Mouse (Mus musculus) intestine, embryonic 16.5 days (tissue): ENCODE data around the gene A4galt. TPM values are rescaled to one million over a fixed set of nuclear protein-coding genes. Genes with fewer than 3 reads are reported as not detected.

Experiments used
- ATAC-seq: fragments of 200-750 bp; cut with Nextera tagmentation; 2 replicates; pipeline ENCODE4 v1.8.0; 2017; ENCODE audit warnings: moderate TSS enrichment, moderate library complexity
- H3K27ac ChIP-seq: fragments of 300-500 bp; sonication (generic); 2 replicates; pipeline ENCODE4 v1.5.1; 2014; ENCODE audit warnings: mild to moderate bottlenecking, low read length
- H3K27me3 ChIP-seq: fragments of 300-500 bp; sonication (generic); replicated peaks from 2 replicates; pipeline ENCODE4 v1.6.1; 2014; ENCODE audit warnings: low read length, control low read depth, mixed read lengths; ENCODE audit not compliant: control insufficient read depth, insufficient read depth
- H3K36me3 ChIP-seq: fragments of 300-500 bp; sonication (generic); 2 replicates; pipeline ENCODE4 v1.6.1; 2014; ENCODE audit warnings: low read length, control low read depth; ENCODE audit not compliant: control insufficient read depth, insufficient read depth
- H3K4me1 ChIP-seq: fragments of 300-500 bp; sonication (generic); 2 replicates; pipeline ENCODE4 v1.6.1; 2014; ENCODE audit warnings: low read length, control low read depth, mixed read lengths; ENCODE audit not compliant: control insufficient read depth, insufficient read depth
- H3K4me2 ChIP-seq: fragments of 300-500 bp; sonication (generic); 2 replicates; pipeline ENCODE4 v1.6.1; 2014; ENCODE audit warnings: low read depth, low read length, control low read depth
- H3K4me3 ChIP-seq: fragments of 300-500 bp; sonication (generic); 2 replicates; pipeline ENCODE4 v1.5.1; 2014; ENCODE audit warnings: mild to moderate bottlenecking, low read length
- H3K9ac ChIP-seq: fragments of 300-500 bp; sonication (generic); 2 replicates; pipeline ENCODE4 v1.6.1; 2014; ENCODE audit warnings: low read depth, low read length
- H3K9me3 ChIP-seq: fragments of 300-500 bp; sonication (generic); 2 replicates; pipeline ENCODE4 v1.6.1; 2016; ENCODE audit warnings: low read length, control low read depth; ENCODE audit not compliant: control insufficient read depth
- WGBS: fragments of 180-500 bp; shearing (Covaris S2); extraction: QIAGEN DNeasy Blood & Tissue Kit; methylation state at CpG from one replicate; pipeline ENCODE4 v1.1.7; 2014; 5-methylcytosine and 5-hydroxymethylcytosine counted together
- polyA plus RNA-seq: library from polyadenylated mRNA; unstranded; fragments of >200 nt; fragmentation: Nextera tagmentation; extraction: Ambion mirVana; gene quantifications from 2 replicates; pipeline ENCODE4 v1.2.1, GENCODE M21; 2015

Gene A4galt
- polyA plus RNA-seq, 1 experiment from 2014 or later: 3.9 TPM

DNA sequence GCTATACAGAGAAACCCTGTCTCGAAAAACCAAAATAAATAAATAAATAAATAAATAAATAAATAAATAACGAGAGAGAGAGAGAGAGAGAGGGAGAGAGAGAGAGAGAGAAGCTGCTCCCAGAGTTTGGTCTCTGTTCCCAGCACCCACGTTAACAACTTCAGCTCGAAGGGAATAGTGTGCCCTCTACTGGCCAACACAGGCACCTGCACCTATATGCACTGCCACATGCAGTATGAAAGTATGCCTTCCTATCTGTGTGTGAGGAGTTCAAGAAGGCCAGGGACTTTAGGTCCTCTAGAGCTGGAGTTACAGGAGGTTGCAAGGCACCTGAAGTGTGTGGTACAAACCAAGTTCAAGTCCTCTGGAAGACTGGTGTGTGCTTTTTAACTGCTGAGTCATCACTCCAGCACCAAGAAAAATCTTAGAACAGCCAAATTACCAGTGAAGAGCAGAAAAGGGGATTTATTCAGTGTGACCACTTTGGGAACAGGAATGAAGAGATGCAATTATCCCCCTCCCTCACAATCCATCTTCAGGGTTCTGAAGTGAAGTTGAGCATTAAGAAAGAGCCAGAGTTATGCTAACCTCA lies 3.7 kb upstream of the A4galt start:
- H3K36me3 ChIP-seq: no peaks in the 10 kb centered on the region
- peaks cover 11% of the 10 kb centered on the region; the same call in 1 of the 2 replicates for H3K4me1 ChIP-seq
- 97% methylated on average over 4 of the region's 4 CpGs for WGBS
- peaks cover 15% of the 10 kb centered on the region; the same call in 1 of the 2 replicates for H3K27me3 ChIP-seq
- no peaks in the 10 kb centered on the region; the same call in 1 of the 2 replicates for H3K9me3 ChIP-seq
- ATAC-seq: no peak
- H3K4me3 ChIP-seq: no peak overlapping the region
- H3K9ac ChIP-seq: no peak overlapping the region
- no peak overlapping the region for H3K27ac ChIP-seq
- no peak overlapping the region for H3K4me2 ChIP-seq

DNA sequence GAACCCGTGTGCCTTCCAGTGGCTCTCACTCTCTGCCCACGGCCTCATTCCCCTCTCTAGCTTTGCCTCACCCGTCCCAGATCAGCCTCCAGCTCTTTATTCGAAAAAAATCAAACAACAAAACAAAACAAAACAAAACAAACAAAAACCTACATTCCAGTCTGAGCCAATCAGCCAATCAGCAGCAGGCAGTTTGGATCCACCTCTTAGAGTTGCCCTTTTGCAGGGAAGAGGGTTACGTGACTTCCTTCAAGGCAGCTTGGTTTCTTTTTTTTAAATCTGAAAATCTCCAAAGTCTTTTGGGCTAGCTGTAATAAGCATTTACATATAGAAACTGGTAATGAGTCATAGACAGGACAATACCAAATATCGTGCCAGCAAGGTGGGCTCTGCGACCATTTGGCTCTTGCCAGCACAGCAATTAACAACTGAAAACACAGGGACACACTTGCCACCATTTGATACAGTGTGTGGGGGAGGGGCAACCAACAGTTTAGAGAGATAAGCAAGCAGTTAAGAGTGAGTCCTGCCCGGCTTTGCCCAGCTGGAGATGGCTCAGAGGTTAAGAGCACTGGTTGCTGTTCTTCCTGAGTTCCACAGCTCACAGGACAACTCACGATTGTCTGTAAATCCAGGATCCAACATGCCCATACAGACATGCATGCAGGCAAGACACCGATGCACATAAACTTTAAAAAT lies 2.9 kb upstream of the A4galt start:
- Histone ChIP-seq H3K4me3 (no peak overlapping the region), H3K4me2 (no peak overlapping the region), H3K36me3 (no peaks in the 10 kb centered on the region), H3K27ac (no peak overlapping the region), H3K9me3 (no peaks in the 10 kb centered on the region; the same call in 1 of the 2 replicates), H3K4me1 (peaks cover 11% of the 10 kb centered on the region; the same call in 1 of the 2 replicates), H3K27me3 (peaks cover 15% of the 10 kb centered on the region; the same call in 1 of the 2 replicates), H3K9ac (no peak overlapping the region)
- 64% methylated on average over 10 of the region's 10 CpGs for WGBS
- ATAC-seq: no peak

GRCm38 (mm10) chr15:83252060-83252459 lies 486 bp upstream of the A4galt start:
- WGBS: 74% methylated on average over 14 of the region's 14 CpGs
- Histone ChIP-seq H3K4me2 (no peak overlapping the region), H3K4me3 (peak overlapping the region; percentile 69), H3K36me3 (no peaks in the 10 kb centered on the region), H3K4me1 (peaks cover 18% of the 10 kb centered on the region; the same call in 1 of the 2 replicates), H3K9me3 (no peaks in the 10 kb centered on the region; the same call in 1 of the 2 replicates), H3K9ac (0 out of 2 replicates have a peak overlapping the region, but pooled peaks have one; percentile 73), H3K27ac (no peak overlapping the region), H3K27me3 (peaks cover 15% of the 10 kb centered on the region; the same call in 1 of the 2 replicates)
- ATAC-seq: no peak

DNA sequence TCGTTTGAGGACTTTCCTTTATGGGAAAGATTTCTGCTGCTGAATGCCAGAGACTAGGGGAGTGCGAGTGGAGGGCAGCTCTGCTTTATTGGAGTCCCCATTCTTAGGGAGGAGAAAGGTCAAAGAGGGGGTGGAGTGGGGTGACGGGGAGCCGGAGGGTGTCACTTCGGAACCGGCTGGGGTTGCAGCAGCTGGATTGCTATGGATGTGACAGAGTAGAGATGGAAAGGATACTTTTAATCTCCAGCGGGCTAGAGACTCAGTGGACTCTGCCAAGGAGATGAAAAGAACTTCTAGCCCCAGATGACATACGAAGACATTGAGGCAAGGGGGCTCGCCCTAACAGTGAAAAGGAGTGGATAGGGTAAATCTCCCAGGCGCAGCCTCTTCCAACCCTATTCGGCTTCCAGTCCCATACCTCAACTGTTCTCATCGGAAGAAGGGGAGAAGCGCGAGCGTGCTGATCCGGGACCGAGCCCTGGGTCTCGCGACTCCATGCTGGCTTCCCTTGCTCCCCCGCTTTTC lies 861 bp downstream of the A4galt start:
- peaks cover 18% of the 10 kb centered on the region; the same call in 1 of the 2 replicates for H3K4me1 ChIP-seq
- WGBS: 3% methylated on average over 18 of the region's 20 CpGs
- H3K4me2 ChIP-seq: peak overlapping the region; percentile 98
- no peaks in the 10 kb centered on the region; the same call in 1 of the 2 replicates for H3K9me3 ChIP-seq
- peak overlapping the region; percentile 69 for H3K4me3 ChIP-seq
- H3K27me3 ChIP-seq: peaks cover 15% of the 10 kb centered on the region; the same call in 1 of the 2 replicates
- ATAC-seq: no peak
- no peaks in the 10 kb centered on the region for H3K36me3 ChIP-seq
- H3K27ac ChIP-seq: no peak overlapping the region
- peak overlapping the region; percentile 73 for H3K9ac ChIP-seq

DNA sequence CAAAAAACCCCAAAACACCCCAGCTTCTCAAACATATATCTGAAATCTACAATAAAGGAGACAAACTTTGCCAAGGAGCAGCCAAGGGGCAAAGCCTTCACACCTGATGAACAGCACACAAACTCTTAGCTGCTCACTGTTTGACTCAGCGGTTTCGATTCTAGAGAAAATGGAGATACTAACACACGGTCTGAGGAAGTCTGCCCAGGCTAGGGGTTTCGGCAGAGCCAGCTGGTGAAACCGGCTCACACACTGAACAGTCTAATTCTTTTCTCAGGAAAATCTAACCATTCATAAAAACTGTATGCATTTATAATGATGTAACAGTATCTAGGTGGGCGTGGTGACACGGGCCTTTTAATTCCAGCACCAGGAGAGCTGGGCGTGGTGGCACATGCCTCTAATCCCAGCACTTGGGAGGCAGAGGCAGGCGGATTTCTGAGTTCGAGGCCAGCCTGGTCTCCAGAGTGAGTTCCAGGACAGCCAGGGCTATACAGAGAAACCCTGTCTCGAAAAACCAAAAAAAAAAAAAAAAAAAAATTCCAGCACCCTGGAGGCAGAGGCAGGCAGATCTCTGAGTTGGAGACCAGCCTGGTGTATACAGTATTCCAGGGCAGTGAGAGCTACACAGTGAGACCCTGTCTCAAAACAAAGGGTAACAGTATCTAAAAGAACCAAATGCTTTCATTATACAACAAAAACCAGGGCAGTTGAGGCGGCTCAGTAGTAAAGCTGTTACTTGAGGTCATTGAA lies 1.9 kb downstream of the A4galt start:
- H3K4me1 ChIP-seq: peaks cover 18% of the 10 kb centered on the region; the same call in 1 of the 2 replicates
- H3K27me3 ChIP-seq: peaks cover 15% of the 10 kb centered on the region; the same call in 1 of the 2 replicates
- no peak for ATAC-seq
- H3K27ac ChIP-seq: no peak overlapping the region
- WGBS: 94% methylated on average over 11 of the region's 12 CpGs
- H3K4me2 ChIP-seq: no peak overlapping the region
- no peak overlapping the region for H3K4me3 ChIP-seq
- no peak overlapping the region for H3K9ac ChIP-seq
- no peaks in the 10 kb centered on the region for H3K9me3 ChIP-seq
- no peaks in the 10 kb centered on the region for H3K36me3 ChIP-seq

DNA sequence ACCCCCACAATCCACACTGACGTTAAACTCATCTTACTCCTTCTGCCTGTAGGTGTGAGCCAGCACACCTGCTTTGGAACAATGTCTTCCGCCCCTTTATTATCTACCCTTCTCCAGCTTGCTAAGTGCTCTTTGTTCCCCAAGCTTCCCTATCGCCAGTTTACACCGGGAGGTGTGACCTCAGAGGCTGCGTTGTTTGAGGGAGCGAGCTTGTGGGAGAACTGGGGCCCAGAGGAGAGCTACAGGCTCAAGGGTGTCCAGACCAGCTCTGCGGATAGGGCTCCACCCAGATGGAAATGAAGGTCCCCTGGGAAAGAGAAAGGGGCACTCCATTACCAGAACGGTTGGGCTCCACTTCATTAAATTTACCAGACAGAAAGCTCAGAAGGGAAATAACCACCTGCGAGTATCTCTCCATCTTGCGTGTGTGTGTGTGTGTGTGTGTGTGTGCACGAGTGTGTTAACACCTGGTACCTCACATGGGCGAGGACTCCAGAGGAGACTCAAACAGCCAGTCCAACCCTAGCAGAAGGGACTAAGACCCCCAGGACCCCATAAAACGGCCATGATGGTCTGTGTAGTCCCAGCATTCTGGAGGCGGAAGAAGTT lies 3.2 kb downstream of the A4galt start:
- H3K4me2 ChIP-seq: no peak overlapping the region
- peak; percentile 81 for ATAC-seq
- H3K4me1 ChIP-seq: peaks cover 18% of the 10 kb centered on the region; the same call in 1 of the 2 replicates
- 53% methylated on average over 14 of the region's 14 CpGs for WGBS
- peaks cover 15% of the 10 kb centered on the region; the same call in 1 of the 2 replicates for H3K27me3 ChIP-seq
- no peak overlapping the region for H3K4me3 ChIP-seq
- H3K9ac ChIP-seq: no peak overlapping the region
- no peak overlapping the region; the same call in 1 of the 2 replicates for H3K27ac ChIP-seq
- no peaks in the 10 kb centered on the region for H3K36me3 ChIP-seq
- no peaks in the 10 kb centered on the region for H3K9me3 ChIP-seq

DNA sequence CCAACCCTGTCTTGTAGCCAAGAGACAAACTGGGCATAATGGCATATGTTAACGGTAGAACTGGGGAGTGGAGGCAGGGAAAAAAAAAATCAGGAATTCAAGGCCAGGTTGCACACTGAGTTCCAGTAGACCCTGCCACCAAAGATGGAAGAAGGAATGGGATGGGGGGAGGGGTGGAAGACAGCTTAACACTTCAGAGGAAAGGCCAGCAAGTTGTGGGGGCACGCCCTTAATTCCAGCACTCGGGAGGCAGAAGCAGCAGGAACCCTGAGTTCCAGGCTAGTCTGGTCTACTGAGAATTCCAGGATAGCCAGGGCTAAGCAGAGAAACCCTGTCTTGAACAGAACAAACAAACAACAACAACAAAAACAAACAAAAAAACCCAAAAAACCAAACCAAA lies 7.2 kb downstream of the A4galt start:
- H3K27ac ChIP-seq: no peak overlapping the region
- 75% methylated on average over 3 of the region's 3 CpGs for WGBS

DNA sequence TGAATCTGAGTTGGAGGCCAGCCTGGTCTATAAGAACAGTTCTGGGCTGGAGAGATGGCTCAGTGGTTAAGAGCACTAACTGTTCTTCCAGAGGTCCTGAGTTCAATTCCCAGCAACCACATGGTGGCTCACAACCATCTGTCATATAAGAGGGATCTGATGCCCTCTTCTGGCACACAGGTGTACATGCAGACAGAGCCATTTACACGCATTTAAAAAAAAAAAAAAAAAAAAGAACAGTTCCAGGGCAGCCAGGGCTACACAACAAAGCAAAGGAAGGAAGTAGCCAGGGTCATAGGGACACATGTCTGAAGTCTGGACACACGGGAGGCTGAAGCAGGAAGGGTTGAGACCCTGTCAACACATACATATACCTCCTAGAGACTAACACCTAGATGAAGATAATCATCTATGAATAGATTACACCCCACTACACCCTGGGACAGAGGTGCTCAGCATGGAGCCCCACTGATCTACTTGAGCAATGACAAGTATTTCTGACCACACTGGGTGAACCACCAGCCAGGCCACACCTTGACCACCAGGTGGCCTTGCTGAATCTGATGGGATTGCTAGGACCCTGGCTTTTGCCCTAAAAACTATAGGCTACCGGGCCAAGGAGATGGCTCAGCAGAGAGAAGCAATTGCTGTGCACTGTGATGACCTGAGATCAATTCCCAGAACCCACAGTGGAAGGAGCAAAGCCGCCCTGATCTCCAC lies 9.5 kb downstream of the A4galt start:
- no peak for ATAC-seq
- Histone ChIP-seq H3K27ac (no peak overlapping the region), H3K9me3 (no peaks in the 10 kb centered on the region), H3K9ac (no peak overlapping the region), H3K4me3 (no peak overlapping the region), H3K4me2 (no peak overlapping the region), H3K27me3 (no peaks in the 10 kb centered on the region), H3K4me1 (0 out of 2 replicates have a peak, but pooled peaks cover 2% of the 10 kb centered on the region), H3K36me3 (no peaks in the 10 kb centered on the region)
- WGBS: 79% methylated on average over 4 of the region's 4 CpGs

More for the DNA sequence above, 7.2 kb downstream of the A4galt start:
- Histone ChIP-seq H3K4me3 (no peak overlapping the region), H3K4me1 (peaks cover 7% of the 10 kb centered on the region; the same call in 1 of the 2 replicates), H3K9ac (no peak overlapping the region), H3K9me3 (no peaks in the 10 kb centered on the region), H3K36me3 (no peaks in the 10 kb centered on the region), H3K27me3 (no peaks in the 10 kb centered on the region), H3K4me2 (no peak overlapping the region)
- ATAC-seq: no peak
